Mouse (Mus musculus) adipocyte (in vitro differentiated cells): ENCODE data around the gene Ap2b1.
A peak's percentile ranks its signal among the peaks of the same experiment; 100 is the strongest.
"Not testable (repeated sequence)": the region's sequence is repeated elsewhere in the genome, so short reads cannot be mapped to it uniquely, and the experiment has no call there.

Source experiments
- DNase-seq: peaks from one replicate; pipeline ENCODE4 v3.0.0-alpha.2; 2016; ENCODE audit warnings: low spot score

Ap2b1 gene

DNA sequence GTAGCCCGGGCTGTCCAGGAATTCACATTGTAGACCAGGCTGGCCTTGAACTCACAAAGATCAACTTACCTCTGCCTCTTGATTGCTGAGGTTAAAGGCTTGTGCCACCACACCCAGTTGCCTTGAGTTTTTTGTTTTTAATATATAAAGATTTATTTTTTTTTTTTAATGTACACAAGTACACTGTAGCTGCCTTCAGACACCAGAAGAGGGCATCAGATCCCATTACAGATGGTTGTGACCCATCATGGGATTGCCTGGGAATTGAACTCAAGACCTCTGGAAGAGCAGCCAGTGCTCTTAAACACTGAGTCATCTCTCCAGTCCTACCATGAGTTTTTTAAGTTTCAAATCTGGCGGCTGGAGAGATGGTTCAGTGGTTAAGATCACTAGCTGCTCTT, 2.6 kb downstream of the Ap2b1 start:
- no peak for DNase-seq

- DNase-seq: no peak
These were observed 3.3 kb downstream of the Ap2b1 start for GRCm38 (mm10) chr11:83302124-83302523.

GRCm38 (mm10) chr11:83302526-83303251, 3.9 kb downstream of the Ap2b1 start, which contains the start of gene Pex12:
Gene Pex12, minus strand, starts transcription at chr11:83302586.
- DNase-seq: peak; percentile 96

GRCm38 (mm10) chr11:83303751-83304150, 4.9 kb downstream of the Ap2b1 start:
- no peak for DNase-seq

- DNase-seq: no peak
These were observed 5.7 kb downstream of the Ap2b1 start for GRCm38 (mm10) chr11:83304485-83304884.

- DNase-seq: no peak
These were observed 8.0 kb downstream of the Ap2b1 start for GRCm38 (mm10) chr11:83306700-83307253.

DNA sequence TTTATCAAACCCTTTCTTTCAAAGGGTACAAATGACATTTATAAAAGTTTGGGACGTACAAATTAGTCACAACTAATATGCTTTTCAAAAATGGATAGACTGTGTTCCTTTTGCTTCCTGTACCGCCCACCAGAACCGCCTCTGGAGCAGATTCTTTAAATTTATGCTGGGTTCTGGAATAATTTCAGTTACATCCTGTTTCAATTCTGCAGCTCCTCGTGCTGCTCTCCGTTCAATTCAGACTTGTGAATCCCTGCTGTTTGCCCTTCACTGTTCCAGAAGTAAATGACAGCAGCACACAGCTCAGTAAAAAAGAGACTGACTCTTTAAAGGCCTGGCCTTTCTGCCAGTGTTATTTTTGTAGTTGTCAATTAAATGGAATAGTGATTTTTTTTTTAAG, 13.6 kb downstream of the Ap2b1 start:
- no peak for DNase-seq

GRCm38 (mm10) chr11:83319048-83319447, 20.2 kb downstream of the Ap2b1 start:
- DNase-seq: no peak

- DNase-seq: not testable (repeated sequence)
These were observed 27.9 kb downstream of the Ap2b1 start for GRCm38 (mm10) chr11:83326692-83327091.

- peak; percentile 84 for DNase-seq
These were observed 28.6 kb downstream of the Ap2b1 start for GRCm38 (mm10) chr11:83327427-83327826.

DNA sequence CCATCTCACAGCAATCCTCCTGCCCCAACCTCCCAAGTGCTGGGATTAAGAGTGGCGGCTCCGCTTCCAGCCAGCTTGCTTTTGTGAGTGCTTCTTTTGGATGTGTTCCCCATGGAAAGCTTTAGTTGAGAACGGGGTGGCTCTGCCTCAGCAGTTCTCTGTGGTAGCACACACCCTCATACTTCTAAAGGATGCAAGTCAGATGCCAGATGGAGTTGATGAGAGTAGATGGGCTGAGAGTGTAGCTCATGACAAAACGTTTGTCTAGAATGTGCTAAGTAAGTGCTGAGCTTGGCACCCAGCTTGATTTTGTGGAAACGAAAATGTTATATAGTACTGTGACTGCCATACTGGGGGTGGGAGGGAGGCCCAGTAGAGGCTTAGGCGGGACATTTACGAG, 37.0 kb downstream of the Ap2b1 start:
- DNase-seq: no peak

DNA sequence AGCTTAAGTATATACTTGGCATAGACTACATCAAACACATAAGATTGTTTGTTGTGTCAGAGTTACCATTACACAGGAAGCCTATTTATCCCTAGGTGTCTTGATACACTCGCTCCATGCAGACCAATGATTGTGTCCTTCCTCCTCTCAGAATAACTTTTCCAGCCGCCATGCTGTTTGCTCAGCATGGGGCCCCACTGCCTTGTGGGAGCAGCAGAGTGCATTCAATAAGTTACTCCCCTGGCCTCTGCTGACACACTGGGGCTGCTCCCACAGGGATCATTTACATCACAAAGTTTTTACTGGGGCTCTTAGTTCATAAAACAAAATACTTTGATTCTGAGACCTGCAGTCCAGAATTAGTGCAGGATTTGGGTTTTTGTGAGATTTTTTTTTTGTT, 40.9 kb downstream of the Ap2b1 start:
- DNase-seq: no peak

- DNase-seq: peak; percentile 18
These were observed 43.0 kb downstream of the Ap2b1 start for GRCm38 (mm10) chr11:83341716-83342245.

GRCm38 (mm10) chr11:83355428-83355827, 56.6 kb downstream of the Ap2b1 start:
- no peak for DNase-seq

DNA sequence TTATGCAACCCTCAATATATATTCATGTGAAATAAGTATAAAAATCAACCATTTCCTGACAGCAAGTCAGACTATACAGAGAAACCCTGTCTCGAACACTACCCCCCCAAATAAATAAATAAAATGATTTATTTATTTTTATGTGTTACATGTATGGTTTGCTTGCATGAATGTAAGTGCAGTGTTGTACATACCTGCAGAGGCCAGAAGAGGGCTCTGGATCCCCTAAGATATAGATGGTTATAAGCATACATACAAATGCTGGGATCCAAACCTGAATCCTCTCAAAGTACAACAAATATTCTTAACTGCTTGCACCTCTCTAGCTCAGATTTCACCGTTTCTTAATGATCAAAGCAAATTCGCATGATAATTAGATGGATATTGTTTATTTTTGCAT, 58.6 kb downstream of the Ap2b1 start:
- DNase-seq: peak; percentile 27

DNA sequence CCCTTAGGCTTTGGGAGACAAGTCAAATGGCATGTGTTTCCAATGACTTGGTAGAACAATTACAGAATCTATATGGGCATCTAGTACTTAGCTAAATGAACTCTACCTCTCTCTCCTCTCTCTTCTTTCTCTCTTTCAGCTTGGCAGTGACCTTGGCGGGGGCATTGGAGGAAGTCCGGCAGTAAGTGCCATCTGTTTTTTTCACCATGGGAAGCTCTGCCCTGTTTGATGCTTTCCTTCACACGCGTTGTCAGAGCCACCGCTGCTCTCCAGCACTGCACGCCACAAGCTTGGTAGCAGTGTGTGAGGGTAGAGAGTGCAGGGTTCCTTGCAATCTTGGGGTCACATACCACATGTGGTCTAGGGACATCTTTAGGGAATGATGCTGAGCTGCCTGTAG, 65.8 kb downstream of the Ap2b1 start:
- no peak for DNase-seq

DNA sequence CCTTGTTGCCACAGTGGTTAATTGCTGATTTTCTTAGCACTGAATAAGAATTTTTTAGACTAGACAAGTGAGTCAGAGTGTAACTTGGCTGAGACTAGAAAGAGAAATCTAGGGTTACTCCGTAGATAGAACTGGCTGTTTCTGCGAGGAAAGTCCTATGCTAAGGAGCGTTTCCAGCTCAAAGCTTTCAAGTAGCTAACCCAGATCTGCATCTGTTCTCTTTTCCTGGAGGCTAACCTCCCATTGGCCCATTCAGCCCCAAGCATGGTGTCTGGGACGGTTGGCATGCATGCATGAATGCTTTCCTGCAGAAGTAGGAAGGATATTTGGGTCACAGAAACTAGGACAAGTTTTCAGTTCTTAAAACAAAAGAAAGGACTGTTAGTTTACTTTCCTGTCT, 72.4 kb downstream of the Ap2b1 start:
- no peak for DNase-seq

- DNase-seq: no peak
These were observed 81.0 kb downstream of the Ap2b1 start for GRCm38 (mm10) chr11:83379745-83380341.

DNA sequence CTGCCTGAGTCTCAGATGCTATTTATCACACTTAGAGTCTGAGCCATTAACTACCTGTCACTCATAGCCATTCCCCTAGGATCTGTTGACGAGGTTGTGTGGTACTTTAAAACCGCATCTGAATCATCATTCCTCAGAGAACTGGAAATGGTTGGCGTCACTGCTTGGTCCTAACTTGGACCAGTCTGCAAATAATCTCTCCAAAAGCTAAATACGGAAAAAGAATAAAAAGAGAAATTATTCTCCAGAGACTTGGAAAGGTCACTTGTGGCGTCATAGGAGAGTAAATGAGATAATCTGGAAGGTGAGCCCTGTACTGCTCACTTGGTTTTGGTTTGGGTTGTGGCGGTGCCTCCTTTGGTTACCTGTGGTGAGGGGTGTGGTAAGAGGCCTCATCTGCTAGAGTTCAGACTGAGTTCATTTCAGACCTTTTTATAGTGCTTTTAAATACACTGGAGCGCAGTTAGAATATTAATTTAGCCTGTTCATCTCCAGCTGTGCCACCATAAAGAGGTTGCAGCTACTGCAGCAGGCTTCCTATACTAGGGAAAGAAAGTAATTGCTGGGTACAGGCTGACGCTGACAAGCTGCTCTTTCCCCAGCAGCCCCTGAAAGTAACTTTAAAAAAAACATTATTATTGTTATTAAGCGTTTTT, 84.2 kb downstream of the Ap2b1 start:
- DNase-seq: no peak

- DNase-seq: no peak
These were observed 84.7 kb downstream of the Ap2b1 start for GRCm38 (mm10) chr11:83383532-83383887.

GRCm38 (mm10) chr11:83393062-83393461, 94.2 kb downstream of the Ap2b1 start:
- DNase-seq: no peak

DNA sequence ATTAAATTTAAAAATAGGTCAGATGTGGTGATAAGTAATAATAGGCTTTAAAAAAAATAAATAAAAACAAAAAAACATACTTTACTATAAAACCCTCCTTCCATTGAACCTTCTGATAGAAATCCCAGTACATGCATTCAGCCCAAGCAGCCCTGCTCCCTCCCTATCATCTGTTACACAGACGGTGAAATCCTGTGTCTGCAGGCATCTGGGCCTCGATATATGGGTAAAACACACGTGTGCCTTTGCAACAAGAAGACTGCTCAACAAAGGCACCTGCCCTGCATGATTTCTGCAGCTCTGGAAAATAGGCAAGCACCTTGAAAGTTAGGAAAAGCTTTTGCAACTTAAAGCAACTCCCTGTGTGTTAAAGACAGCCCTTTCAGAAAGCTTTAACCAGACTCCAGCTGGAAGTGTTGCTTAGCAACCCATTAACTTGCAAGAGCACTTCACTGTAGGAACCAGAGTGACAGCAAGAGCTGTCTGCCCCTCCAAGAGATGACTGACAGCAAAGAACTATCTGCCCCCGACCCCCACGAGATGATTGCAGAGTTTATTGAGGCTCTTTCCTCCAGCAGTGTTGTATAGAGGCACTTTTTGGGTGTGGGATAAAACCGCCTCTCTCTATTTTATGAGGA, 96.1 kb downstream of the Ap2b1 start:
- DNase-seq: no peak
